Mouse (Mus musculus) MEL (cell line): ENCODE data around the gene Eif1. TPM values are rescaled to one million over a fixed set of nuclear protein-coding genes. Genes with fewer than 3 reads are reported as not detected.

Experiments
- DNase-seq: peaks from one replicate; pipeline ENCODE4 v3.0.0; 2011; ENCODE audit warnings: low read depth, low spot score
- H3K27ac ChIP-seq: 2 replicates; pipeline ENCODE4 v1.5.1; 2012; ENCODE audit warnings: low read depth, mild to moderate bottlenecking, control low read depth, low read length, moderate library complexity; ENCODE audit not compliant: control insufficient read depth
- H3K27me3 ChIP-seq, 2 experiments: fragments of 150-350 bp in 1 of 2; sonication (generic) in 1 of 2; 2 replicates each; pipeline ENCODE4 v1.6.1; 2012; ENCODE audit warnings: low read length in 2 of 2, mild to moderate bottlenecking in 2 of 2, improper control_type of control experiment in 1 of 2, moderate library complexity in 1 of 2; ENCODE audit not compliant: insufficient read depth in 2 of 2, control insufficient read depth in 1 of 2
- H3K36me3 ChIP-seq, 2 experiments: 2 replicates each; pipeline ENCODE4 v1.6.1; 2012 to 2014; ENCODE audit warnings: low read length in 2 of 2, improper control_type of control experiment in 1 of 2, inconsistent platforms in 1 of 2, mild to moderate bottlenecking in 1 of 2; ENCODE audit not compliant: insufficient read depth in 2 of 2, control insufficient read depth in 1 of 2
- H3K4me1 ChIP-seq, 2 experiments: fragments of 150-350 bp in 1 of 2; sonication (generic) in 1 of 2; 2 replicates each; pipeline ENCODE4 v1.6.1; 2012; ENCODE audit warnings: low read length in 2 of 2, improper control_type of control experiment in 1 of 2, mild to moderate bottlenecking in 1 of 2; ENCODE audit not compliant: insufficient read depth in 2 of 2, control insufficient read depth in 1 of 2
- H3K4me3 ChIP-seq, 2 experiments: fragments of 150-350 bp in 1 of 2; sonication (generic) in 1 of 2; 2 replicates each; pipeline ENCODE4 v1.5.1; 2012; ENCODE audit warnings: low read depth in 2 of 2, low read length in 2 of 2, mild to moderate bottlenecking in 2 of 2, moderate library complexity in 2 of 2, control low read depth in 1 of 2, improper control_type of control experiment in 1 of 2; ENCODE audit not compliant: control insufficient read depth in 1 of 2, insufficient read depth in 1 of 2
- H3K79me2 ChIP-seq: 2 replicates; pipeline ENCODE4 v1.6.1; 2012; ENCODE audit warnings: mild to moderate bottlenecking, low read length, moderate library complexity; ENCODE audit not compliant: control insufficient read depth, poor library complexity, insufficient read depth
- H3K9ac ChIP-seq: 2 replicates; pipeline ENCODE4 v1.6.1; 2012; ENCODE audit warnings: low read depth, mild to moderate bottlenecking, control low read depth, low read length, moderate library complexity; ENCODE audit not compliant: control insufficient read depth, poor library complexity, severe bottlenecking
- H3K9me3 ChIP-seq: fragments of 150-350 bp; sonication (generic); replicated peaks from 2 replicates; pipeline ENCODE4 v1.6.1; 2012; ENCODE audit warnings: mild to moderate bottlenecking, low read length, improper control_type of control experiment, moderate library complexity; ENCODE audit not compliant: insufficient read depth
- BHLHE40 ChIP-seq: IDR thresholded peaks from 2 replicates; pipeline ENCODE4 v1.6.1; 2012; ENCODE audit warnings: low read depth, mild to moderate bottlenecking, inconsistent platforms, low read length, improper control_type of control experiment, borderline replicate concordance
- CHD2 ChIP-seq: IDR thresholded peaks from 2 replicates; pipeline ENCODE4 v1.6.1; 2011; ENCODE audit warnings: low read length, improper control_type of control experiment
- CTCF ChIP-seq, 3 experiments: IDR thresholded peaks in 2 of 3; conservative IDR thresholded peaks in 1 of 3; 2 replicates each; pipeline ENCODE4 v1.5.1; 2011 to 2012; ENCODE audit warnings: low read length in 3 of 3, low read depth in 2 of 3, mild to moderate bottlenecking in 2 of 3, improper control_type of control experiment in 1 of 3, inconsistent platforms in 1 of 3, mixed read lengths in 1 of 3, moderate library complexity in 1 of 3; ENCODE audit not compliant: control insufficient read depth in 1 of 3, insufficient read depth in 1 of 3, poor library complexity in 1 of 3, severe bottlenecking in 1 of 3
- E2F4 ChIP-seq: IDR thresholded peaks from 2 replicates; pipeline ENCODE4 v1.6.1; 2011; ENCODE audit warnings: low read depth, low read length, improper control_type of control experiment, borderline replicate concordance
- ELF1 ChIP-seq: IDR thresholded peaks from 2 replicates; pipeline ENCODE4 v1.6.1; 2014; ENCODE audit warnings: low read depth, mild to moderate bottlenecking, inconsistent platforms, low read length, improper control_type of control experiment, moderate library complexity
- EP300 ChIP-seq, 2 experiments: IDR thresholded peaks; 2 replicates each; pipeline ENCODE4 v1.6.1; 2011; ENCODE audit warnings: improper control_type of control experiment in 2 of 2, low read length in 2 of 2, low read depth in 1 of 2, mild to moderate bottlenecking in 1 of 2
- ETS1 ChIP-seq: IDR thresholded peaks from 2 replicates; pipeline ENCODE4 v1.6.1; 2012; ENCODE audit warnings: low read depth, mild to moderate bottlenecking, inconsistent platforms, low read length, improper control_type of control experiment, moderate library complexity
- GABPA ChIP-seq: IDR thresholded peaks from 2 replicates; pipeline ENCODE4 v1.6.1; 2012; ENCODE audit warnings: low read depth, mild to moderate bottlenecking, inconsistent platforms, low read length, improper control_type of control experiment, moderate library complexity
- GATA1 ChIP-seq: IDR thresholded peaks from 2 replicates; pipeline ENCODE4 v1.6.1; 2011; ENCODE audit warnings: low read depth, low read length, improper control_type of control experiment
- HCFC1 ChIP-seq: IDR thresholded peaks from 2 replicates; pipeline ENCODE4 v1.6.1; 2012; ENCODE audit warnings: low read depth, mild to moderate bottlenecking, inconsistent platforms, low read length, improper control_type of control experiment, moderate library complexity
- JUND ChIP-seq: IDR thresholded peaks from 2 replicates; pipeline ENCODE4 v1.6.1; 2011; ENCODE audit warnings: low read depth, mild to moderate bottlenecking, improper control_type of control experiment, low read length
- KAT2A ChIP-seq: conservative IDR thresholded peaks from 2 replicates; pipeline ENCODE4 v1.6.1; 2012; ENCODE audit warnings: low read depth, low read length, improper control_type of control experiment, inconsistent platforms
- MAFK ChIP-seq: IDR thresholded peaks from 2 replicates; pipeline ENCODE4 v1.6.1; 2011; ENCODE audit warnings: low read depth, mild to moderate bottlenecking, low read length, improper control_type of control experiment, borderline replicate concordance
- MAX ChIP-seq: IDR thresholded peaks from 2 replicates; pipeline ENCODE4 v1.6.1; 2011; ENCODE audit warnings: low read length, improper control_type of control experiment
- MEF2A ChIP-seq: IDR thresholded peaks from 2 replicates; pipeline ENCODE4 v1.6.1; 2014; ENCODE audit warnings: low read depth, mild to moderate bottlenecking, inconsistent platforms, low read length, improper control_type of control experiment; ENCODE audit not compliant: poor library complexity, insufficient replicate concordance, severe bottlenecking; ENCODE audit errors: extremely low read depth
- MXI1 ChIP-seq: IDR thresholded peaks from 2 replicates; pipeline ENCODE4 v1.6.1; 2011; ENCODE audit warnings: mild to moderate bottlenecking, low read depth, low read length, improper control_type of control experiment
- MYB ChIP-seq: IDR thresholded peaks from 2 replicates; pipeline ENCODE4 v1.6.1; 2011; ENCODE audit warnings: mild to moderate bottlenecking, low read depth, low read length, improper control_type of control experiment
- MYC ChIP-seq: IDR thresholded peaks from 2 replicates; pipeline ENCODE4 v1.6.1; 2011; ENCODE audit warnings: low read depth, mild to moderate bottlenecking, low read length, improper control_type of control experiment, moderate library complexity
- NELFE ChIP-seq: IDR thresholded peaks from 2 replicates; pipeline ENCODE4 v1.6.1; 2011; ENCODE audit warnings: low read depth, low read length, improper control_type of control experiment
- NRF1 ChIP-seq: IDR thresholded peaks from 2 replicates; pipeline ENCODE4 v1.6.1; 2014; ENCODE audit warnings: low read depth, mild to moderate bottlenecking, inconsistent platforms, low read length, improper control_type of control experiment, moderate library complexity; ENCODE audit not compliant: poor library complexity, insufficient read depth, severe bottlenecking
- POLR2A ChIP-seq, 2 experiments: IDR thresholded peaks; 2 replicates each; pipeline ENCODE4 v1.6.1; 2011 to 2012; ENCODE audit warnings: low read length in 2 of 2, mild to moderate bottlenecking in 2 of 2, control low read depth in 1 of 2, improper control_type of control experiment in 1 of 2, low read depth in 1 of 2, moderate library complexity in 1 of 2; ENCODE audit not compliant: control insufficient read depth in 1 of 2, insufficient read depth in 1 of 2, poor library complexity in 1 of 2
- POLR2AphosphoS5 ChIP-seq: IDR thresholded peaks from 2 replicates; pipeline ENCODE4 v1.6.1; 2012; ENCODE audit warnings: low read depth, borderline replicate concordance, mild to moderate bottlenecking, inconsistent platforms, low read length, moderate library complexity, mixed read lengths
- RAD21 ChIP-seq: IDR thresholded peaks from 2 replicates; pipeline ENCODE4 v1.6.1; 2011; ENCODE audit warnings: mild to moderate bottlenecking, low read depth, low read length, improper control_type of control experiment
- SIN3A ChIP-seq: IDR thresholded peaks from 2 replicates; pipeline ENCODE4 v1.6.1; 2012; ENCODE audit warnings: low read length, improper control_type of control experiment, inconsistent platforms
- SMC3 ChIP-seq: IDR thresholded peaks from 2 replicates; pipeline ENCODE4 v1.6.1; 2011; ENCODE audit warnings: low read depth, low read length, improper control_type of control experiment
- TAL1 ChIP-seq: IDR thresholded peaks from 2 replicates; pipeline ENCODE4 v1.6.1; 2012; ENCODE audit warnings: mild to moderate bottlenecking, inconsistent platforms, low read length, moderate library complexity, mixed read lengths
- TBP ChIP-seq: IDR thresholded peaks from 2 replicates; pipeline ENCODE4 v1.8.0; 2011; ENCODE audit warnings: low read depth, low read length, improper control_type of control experiment
- TCF12 ChIP-seq: IDR thresholded peaks from 2 replicates; pipeline ENCODE4 v1.6.1; 2014; ENCODE audit warnings: low read depth, mild to moderate bottlenecking, inconsistent platforms, low read length, improper control_type of control experiment, moderate library complexity
- USF1 ChIP-seq: IDR thresholded peaks from 2 replicates; pipeline ENCODE4 v1.6.1; 2014; ENCODE audit warnings: low read depth, mild to moderate bottlenecking, inconsistent platforms, low read length, improper control_type of control experiment, moderate library complexity
- ZC3H11A ChIP-seq: IDR thresholded peaks from 2 replicates; pipeline ENCODE4 v1.6.1; 2012; ENCODE audit warnings: low read depth, mild to moderate bottlenecking, inconsistent platforms, low read length, improper control_type of control experiment
- ZKSCAN1 ChIP-seq: IDR thresholded peaks from 2 replicates; pipeline ENCODE4 v1.6.1; 2012; ENCODE audit warnings: low read depth, mild to moderate bottlenecking, inconsistent platforms, low read length, improper control_type of control experiment, moderate library complexity
- ZMIZ1 ChIP-seq: IDR thresholded peaks from 2 replicates; pipeline ENCODE4 v1.6.1; 2012; ENCODE audit warnings: low read depth, mild to moderate bottlenecking, inconsistent platforms, low read length, improper control_type of control experiment, moderate library complexity
- ZNF384 ChIP-seq: IDR thresholded peaks from 2 replicates; pipeline ENCODE4 v1.6.1; 2012; ENCODE audit warnings: low read depth, mild to moderate bottlenecking, inconsistent platforms, low read length, improper control_type of control experiment
- polyA plus RNA-seq, 2 experiments: library from polyadenylated mRNA; stranded (reverse) in 1 of 2; unstranded in 1 of 2; fragments of >175 nt in 1 of 2; fragments of >200 nt in 1 of 2; gene quantifications; 2 replicates each; pipeline versions ENCODE4 v1.2.1 to v1.2.4; 2012; ENCODE audit warnings: low replicate concordance in 2 of 2, low read depth in 1 of 2; ENCODE audit not compliant: insufficient read length in 2 of 2, insufficient read depth in 1 of 2, missing spikeins in 1 of 2
- total RNA-seq: library from RNA; depleted of rRNA; stranded (reverse); fragments of 300-350 nt; gene quantifications from 2 replicates; pipeline ENCODE4 v1.2.3, GENCODE M21; 2012

Eif1 gene
- total and polyA plus RNA-seq, 3 experiments, result 289 to 926 (median 320) TPM

DNA sequence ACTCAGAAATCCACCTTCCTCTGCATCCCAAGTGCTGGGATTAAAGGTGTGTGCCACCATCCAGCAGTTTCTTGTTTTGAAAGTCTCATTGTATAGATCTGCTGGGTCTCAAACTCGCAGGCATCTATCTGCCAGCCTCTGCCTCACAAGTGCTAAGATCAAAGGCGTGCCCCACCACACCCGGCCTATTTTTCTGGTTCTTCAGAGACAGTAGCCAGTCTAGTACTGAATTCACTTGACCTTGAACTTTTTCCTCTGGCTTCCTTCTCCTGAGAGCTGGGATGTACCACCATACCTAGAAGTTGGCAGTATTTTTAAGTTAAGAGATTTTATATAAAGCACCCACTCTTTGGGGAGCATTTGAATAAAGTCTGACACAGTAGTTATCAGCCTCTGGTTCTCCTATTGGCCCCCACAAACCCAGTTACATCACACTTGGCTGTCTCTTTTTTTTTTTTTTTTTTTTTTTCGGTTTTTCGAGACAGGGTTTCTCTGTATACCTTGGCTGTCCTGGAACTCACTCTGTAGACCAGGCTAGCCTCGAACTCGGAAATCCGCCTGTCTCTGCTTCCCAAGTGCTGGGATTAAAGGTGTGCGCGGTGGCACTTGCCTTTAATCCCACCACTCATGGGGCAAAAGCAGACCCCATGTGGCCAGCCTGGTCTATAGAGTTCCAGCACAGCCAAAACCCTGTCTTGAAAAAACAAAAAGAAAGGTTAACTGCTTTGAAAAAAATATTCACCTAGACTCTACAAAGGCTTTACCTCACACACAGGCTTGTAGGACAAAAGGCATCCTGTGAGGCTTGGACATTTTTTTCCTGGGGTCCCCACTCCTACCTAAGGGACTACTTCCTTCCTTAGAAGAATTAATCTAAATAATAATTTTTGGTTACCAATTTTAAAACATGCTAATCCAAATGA lies 895 bp upstream of the Eif1 start (continued):
- TF ChIP-seq E2F4 (no peak), NRF1 (no peak), MAFK (no peak), TAL1 (no peak)
- TF ChIP-seq, all 39 proteins: peak for 13

DNA sequence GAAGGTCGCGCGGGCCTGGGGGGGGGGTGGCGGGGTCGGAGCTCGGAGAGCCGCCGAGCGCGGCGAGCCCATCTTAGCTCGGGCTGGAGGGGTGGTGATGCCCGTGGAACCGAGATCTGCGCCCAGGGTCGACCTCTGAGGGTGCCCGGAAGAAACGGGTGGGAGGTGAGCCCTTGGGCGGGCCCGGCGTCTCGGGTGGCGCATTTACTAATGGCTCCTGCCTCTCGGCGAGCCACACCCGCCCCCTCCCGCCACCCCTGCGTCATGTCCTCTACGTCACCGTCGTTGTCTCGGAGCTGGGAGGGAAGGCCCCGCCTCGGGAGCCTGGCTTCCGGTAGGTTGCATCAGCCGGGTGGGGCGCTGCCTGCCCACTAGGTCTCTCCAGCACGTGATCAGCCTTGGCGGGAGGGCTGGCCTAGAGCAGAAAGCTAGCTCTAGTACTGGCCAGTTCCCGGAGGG lies 516 bp downstream of the Eif1 start:
- peaks cover 10 to 31% of the 10 kb centered on the region in 2 experiments for H3K36me3 ChIP-seq
- no peaks in the 10 kb centered on the region for H3K27me3 ChIP-seq
- peak; percentile 99 for DNase-seq
- H3K27ac ChIP-seq, result peak overlapping the region; percentile 91
- no peaks in the 10 kb centered on the region for H3K9me3 ChIP-seq
- H3K9ac ChIP-seq, result peak overlapping the region; percentile 96
- H3K4me3 ChIP-seq, result peak overlapping the region; percentile 67 to 74
- H3K79me2 ChIP-seq, result peaks cover 18% of the 10 kb centered on the region
- peaks cover 14 to 29% of the 10 kb centered on the region in 2 experiments for H3K4me1 ChIP-seq
- TF ChIP-seq GATA1, result no peak
- TF ChIP-seq E2F4, result peak; percentile 94
- TF ChIP-seq CTCF (IDR thresholded peaks at IDR 0.05 in 2 of 3, conservative IDR thresholded peaks at IDR 0.05 in 1 of 3; ENCODE audit: control insufficient read depth in 1 of 3, insufficient read depth in 1 of 3, low read depth in 2 of 3, low read length in 3 of 3, poor library complexity in 1 of 3, severe bottlenecking in 1 of 3), result 0 out of 6 replicates have a peak, but pooled peaks of 1 of the 3 experiments have one; percentile 6
- no peak; a peak in 1 of 4 replicates for TF ChIP-seq EP300 (IDR thresholded peaks at IDR 0.05; ENCODE audit: low read depth in 1 of 2, low read length in 2 of 2)
- TF ChIP-seq SMC3, result 0 out of 2 replicates have a peak, but pooled peaks have one; percentile 3
- peak; percentile 85; the same call in 1 of the 2 replicates for TF ChIP-seq ETS1
- peak; percentile 67 for TF ChIP-seq TCF12
- TF ChIP-seq GABPA, result no peak
- TF ChIP-seq POLR2AphosphoS5, result peak; percentile 47; the same call in 1 of the 2 replicates
- peak; percentile 96 for TF ChIP-seq BHLHE40
- no peak for TF ChIP-seq ZC3H11A
- TF ChIP-seq JUND, result no peak
- TF ChIP-seq SIN3A, result peak; percentile 86
- TF ChIP-seq NELFE, result peak; percentile 89
- no peak for TF ChIP-seq RAD21
- TF ChIP-seq TBP, result peak; percentile 66; the same call in 1 of the 2 replicates
- no peak for TF ChIP-seq ZNF384
- TF ChIP-seq HCFC1, result peak; percentile 86
- TF ChIP-seq USF1, result peak; percentile 97
- no peak for TF ChIP-seq MYB
- TF ChIP-seq POLR2A (IDR thresholded peaks at IDR 0.05; ENCODE audit: control insufficient read depth in 1 of 2, insufficient read depth in 1 of 2, low read depth in 1 of 2, low read length in 2 of 2, poor library complexity in 1 of 2), result peak; percentile 84 to 94
- peak; percentile 98 for TF ChIP-seq ZMIZ1
- TF ChIP-seq TAL1, result no peak
- no peak for TF ChIP-seq MEF2A
- peak; percentile 96 for TF ChIP-seq MXI1
- no peak for TF ChIP-seq CHD2
- peak; percentile 91 for TF ChIP-seq MYC
- TF ChIP-seq ELF1, result peak; percentile 89
- TF ChIP-seq MAFK, result no peak
- TF ChIP-seq ZKSCAN1, result no peak
- TF ChIP-seq MAX, result peak; percentile 97
- 0 out of 2 replicates have a peak, but pooled peaks have one; percentile 28 for TF ChIP-seq KAT2A
